Mouse (Mus musculus) heart, adult 2 months (tissue): Measurements from ENCODE around the gene Ppil4.

ENCODE experiments used
- CTCF ChIP-seq: fragments of 200-600 bp; IDR thresholded peaks from 2 replicates; pipeline ENCODE4 v1.8.1; 2022; ENCODE audit warnings: antibody characterized with exemption, mild to moderate bottlenecking, moderate library complexity
- POLR2A ChIP-seq: fragments of 200-500 bp; IDR thresholded peaks from 2 replicates; pipeline ENCODE4 v1.6.1; 2011; ENCODE audit warnings: mild to moderate bottlenecking, low read depth, low read length, control low read depth; ENCODE audit not compliant: insufficient read depth

DNA sequence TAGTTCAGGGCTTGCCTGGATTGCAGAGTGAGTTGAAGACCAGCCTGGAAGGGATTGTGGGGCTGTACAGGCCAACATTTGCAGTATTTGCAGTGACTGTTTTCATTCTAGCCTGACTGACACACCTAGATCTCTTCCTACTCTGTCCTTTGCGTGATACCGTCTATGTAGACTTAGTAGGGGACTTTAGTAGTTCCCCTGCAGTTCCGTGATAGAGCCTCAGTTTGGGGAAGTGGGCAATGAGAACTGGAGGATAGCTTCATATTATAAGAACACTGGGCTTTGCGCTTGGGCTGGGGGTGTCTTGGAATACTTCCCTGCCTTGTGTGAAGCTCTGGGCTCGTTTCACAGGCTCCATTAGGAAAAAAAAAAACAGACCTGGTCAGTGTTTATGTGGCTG lies 27.5 kb downstream of the Ppil4 start:
- TF ChIP-seq POLR2A, result no peak
- TF ChIP-seq CTCF, result no peak
